29 mouse cellular contexts compared by ENCODE assay signal in genomic region chr16:16484601-16485000, GRCm38 (mm10).
DNase-seq lines count a peak whose midpoint lies in the region; ATAC-seq lines count a peak whose summit lies in the region.
"Had no signal": no experiment of that assay in that cellular context is flagged by ENCODE, and none has a peak within 500 bp of the region (broad histone marks: within the 10 kb centered on the region; RNA-seq: fewer than 3 reads in every experiment).

No protein-coding gene starts in this region.

- H3K4me3 ChIP-seq in embryonic facial prominence, embryonic 11.5 days (ENCODE audit: low read depth, low read length): no peak overlapping the region
- no peak overlapping the region for H3K4me3 ChIP-seq in embryonic facial prominence, embryonic 10.5 days
- H3K4me3 ChIP-seq in forebrain, embryonic 13.5 days: no peak overlapping the region
- H3K4me3 ChIP-seq: embryonic facial prominence, embryonic 12.5 days; erythroblast, embryonic 14.5 days; forebrain, embryonic 15.5 days; hindbrain, embryonic 15.5 days; limb, embryonic 15.5 days; neural tube, embryonic 15.5 days had no signal

- H3K36me3 ChIP-seq in embryonic facial prominence, embryonic 11.5 days (replicated peaks; ENCODE audit: control insufficient read depth, insufficient read depth, low read depth, low read length): no peaks in the 10 kb centered on the region
- peaks cover 10% of the 10 kb centered on the region for H3K36me3 ChIP-seq in embryonic facial prominence, embryonic 10.5 days (replicated peaks)
- H3K36me3 ChIP-seq in forebrain, embryonic 13.5 days (ENCODE audit: poor library complexity, severe bottlenecking): peaks cover 28% of the 10 kb centered on the region
- H3K36me3 ChIP-seq: embryonic facial prominence, embryonic 12.5 days; G1E; limb, embryonic 15.5 days had no signal

- no peak for ATAC-seq in embryonic facial prominence, embryonic 11.5 days (replicated peaks; ENCODE audit: insufficient number of reproducible peaks, low FRiP score, low TSS enrichment, low read depth)
- ATAC-seq in forebrain, embryonic 13.5 days: no peak
- no peak for ATAC-seq in granulocyte monocyte progenitor cell, adult 5-6 weeks (replicated peaks; ENCODE audit: poor library complexity, severe bottlenecking)
- ATAC-seq: forebrain, embryonic 15.5 days; lung, postnatal 0 days had no signal

- no peak overlapping the region for H3K27ac ChIP-seq in embryonic facial prominence, embryonic 11.5 days (replicated peaks; ENCODE audit: low read depth, low read length)
- H3K27ac ChIP-seq in embryonic facial prominence, embryonic 10.5 days (replicated peaks): no peak overlapping the region
- no peak overlapping the region for H3K27ac ChIP-seq in forebrain, embryonic 13.5 days
- H3K27ac ChIP-seq: embryonic facial prominence, embryonic 12.5 days; forebrain, embryonic 15.5 days; hindbrain, embryonic 15.5 days; limb, embryonic 15.5 days; neural tube, embryonic 15.5 days had no signal

- no peaks in the 10 kb centered on the region for H3K27me3 ChIP-seq in embryonic facial prominence, embryonic 11.5 days (ENCODE audit: control insufficient read depth, insufficient read depth, low read length)
- no peaks in the 10 kb centered on the region for H3K27me3 ChIP-seq in embryonic facial prominence, embryonic 10.5 days (replicated peaks; ENCODE audit: low read depth, poor library complexity, severe bottlenecking)
- H3K27me3 ChIP-seq in forebrain, embryonic 13.5 days: no peaks in the 10 kb centered on the region
- H3K27me3 ChIP-seq: CH12.LX; embryonic facial prominence, embryonic 12.5 days; forebrain, embryonic 15.5 days; hindbrain, embryonic 15.5 days; limb, embryonic 15.5 days; neural tube, embryonic 15.5 days had no signal

- H3K4me1 ChIP-seq in embryonic facial prominence, embryonic 11.5 days (ENCODE audit: control insufficient read depth, insufficient read depth, low read length): no peaks in the 10 kb centered on the region
- H3K4me1 ChIP-seq in embryonic facial prominence, embryonic 10.5 days: no peaks in the 10 kb centered on the region
- no peaks in the 10 kb centered on the region for H3K4me1 ChIP-seq in forebrain, embryonic 13.5 days
- H3K4me1 ChIP-seq: embryonic facial prominence, embryonic 12.5 days; forebrain, embryonic 15.5 days; hindbrain, embryonic 15.5 days; limb, embryonic 15.5 days; neural tube, embryonic 15.5 days had no signal

- H3K4me2 ChIP-seq in embryonic facial prominence, embryonic 11.5 days (ENCODE audit: low read depth, low read length): no peak overlapping the region
- no peak overlapping the region for H3K4me2 ChIP-seq in forebrain, embryonic 13.5 days
- H3K4me2 ChIP-seq: embryonic facial prominence, embryonic 12.5 days; forebrain, embryonic 15.5 days; heart, embryonic 11.5 days; hindbrain, embryonic 15.5 days; limb, embryonic 15.5 days; midbrain, embryonic 11.5 days; neural tube, embryonic 15.5 days had no signal

- H3K9me3 ChIP-seq in embryonic facial prominence, embryonic 11.5 days (replicated peaks; ENCODE audit: control insufficient read depth, low read length): no peaks in the 10 kb centered on the region
- no peaks in the 10 kb centered on the region for H3K9me3 ChIP-seq in embryonic facial prominence, embryonic 10.5 days
- H3K9me3 ChIP-seq in forebrain, embryonic 13.5 days (replicated peaks): no peaks in the 10 kb centered on the region
- H3K9me3 ChIP-seq: embryonic facial prominence, embryonic 12.5 days; forebrain, embryonic 15.5 days; G1E; hindbrain, embryonic 15.5 days; limb, embryonic 15.5 days; neural tube, embryonic 15.5 days had no signal

- DNase-seq in embryonic facial prominence, embryonic 11.5 days (ENCODE audit: low spot score): peak; percentile 4
- DNase-seq in embryonic facial prominence, embryonic 10.5 days (ENCODE audit: low spot score): no peak
- DNase-seq in adipocyte (ENCODE audit: low spot score): peak; percentile 8
- DNase-seq in cerebellum, adult 9-11 months: peak; percentile 67
- DNase-seq in fat pad, adult 2 months (ENCODE audit: extremely low read depth, low read depth, low spot score): peak; percentile 4
- no peak for DNase-seq in T-cell, adult 2 months (ENCODE audit: low spot score)
- DNase-seq: adrenal gland, postnatal 36 days; B cell, adult 2 months; gastrocnemius, postnatal 10 days; heart, adult 11 months; kidney, adult 2 months; kidney, postnatal 10 days; right cerebral cortex, adult 18-20 months; right cerebral cortex, postnatal 4 days; thymus, adult 18-20 months; thymus, postnatal 4 days had no signal

- WGBS in embryonic facial prominence, embryonic 11.5 days: 85% methylated on average over 4 of the region's 4 CpGs
- WGBS in embryonic facial prominence, embryonic 10.5 days: 87% methylated on average over 4 of the region's 4 CpGs
- 93% methylated on average over 4 of the region's 4 CpGs for WGBS in forebrain, embryonic 13.5 days

- H3K9ac ChIP-seq in embryonic facial prominence, embryonic 11.5 days (replicated peaks; ENCODE audit: low read length): no peak overlapping the region
- no peak overlapping the region for H3K9ac ChIP-seq in forebrain, embryonic 13.5 days
- H3K9ac ChIP-seq: embryonic facial prominence, embryonic 12.5 days; forebrain, embryonic 15.5 days; hindbrain, embryonic 15.5 days; limb, embryonic 15.5 days; neural tube, embryonic 15.5 days had no signal

Comparison
In these comparisons a context has a peak if more than half of its experiments do, and no peak if none do; other contexts are left out.
1. DNase-seq: peak in embryonic facial prominence, embryonic 11.5 days (single experiment), adipocyte (single experiment), cerebellum, adult 9-11 months (single experiment) and fat pad, adult 2 months (single experiment); none in embryonic facial prominence, embryonic 10.5 days (single experiment) and T-cell, adult 2 months (single experiment).